Mouse (Mus musculus) E14TG2a.4 (cell line): ENCODE measurements around the gene Satb1.
A peak's percentile ranks its signal among the peaks of the same experiment; 100 is the strongest.

Experiments
- H3K27me3 ChIP-seq: 2 replicates; pipeline ENCODE4 v1.6.1; 2014; ENCODE audit warnings: low read length, control low read depth; ENCODE audit not compliant: insufficient read depth
- H3K36me3 ChIP-seq: 2 replicates; pipeline ENCODE4 v1.6.1; 2014; ENCODE audit warnings: low read length, control low read depth; ENCODE audit not compliant: insufficient read depth
- H3K4me1 ChIP-seq: replicated peaks from 2 replicates; pipeline ENCODE4 v1.6.1; 2014; ENCODE audit warnings: low read depth, low read length, control low read depth
- H3K4me3 ChIP-seq: replicated peaks from 2 replicates; pipeline ENCODE4 v1.5.1; 2014; ENCODE audit warnings: mild to moderate bottlenecking, low read length
- H3K9me3 ChIP-seq: 2 replicates; pipeline ENCODE4 v1.6.1; 2014; ENCODE audit warnings: low read length, control low read depth
- CTCF ChIP-seq: conservative IDR thresholded peaks from 2 replicates; pipeline ENCODE4 v1.5.1; 2014; ENCODE audit warnings: low read length
- NANOG ChIP-seq: IDR thresholded peaks from 2 replicates; pipeline ENCODE4 v1.6.1; 2014; ENCODE audit warnings: borderline replicate concordance, low read length, mixed read lengths
- POU5F1 ChIP-seq: IDR thresholded peaks from 2 replicates; pipeline ENCODE4 v1.6.1; 2014; ENCODE audit warnings: low read length, borderline replicate concordance

The Satb1 gene

GRCm38 (mm10) chr17:51832900-51833577 lies at the start of gene Satb1:
Gene Satb1 (minus strand): TSS chr17:51833290.
- Histone ChIP-seq H3K9me3 (no peaks in the 10 kb centered on the region), H3K4me3 (peak within 1 kb of the TSS; percentile 83), H3K27me3 (peaks cover 48% of the 10 kb centered on the region), H3K4me1 (peaks cover 61% of the 10 kb centered on the region), H3K36me3 (no peaks in the 10 kb centered on the region)
- no peak for TF ChIP-seq POU5F1
- no peak for TF ChIP-seq NANOG
- no peak for TF ChIP-seq CTCF

- TF ChIP-seq NANOG, result no peak
- no peak for TF ChIP-seq CTCF
- no peak for TF ChIP-seq POU5F1
- Histone ChIP-seq H3K27me3 (no peaks in the 10 kb centered on the region), H3K9me3 (peaks cover 10% of the 10 kb centered on the region; the same call in 1 of the 2 replicates), H3K4me1 (0 out of 2 replicates have a peak, but pooled peaks cover 5% of the 10 kb centered on the region), H3K36me3 (no peaks in the 10 kb centered on the region), H3K4me3 (no peak overlapping the region)
Measured at GRCm38 (mm10) chr17:51882566-51882965, 49.5 kb upstream of the Satb1 start.

DNA sequence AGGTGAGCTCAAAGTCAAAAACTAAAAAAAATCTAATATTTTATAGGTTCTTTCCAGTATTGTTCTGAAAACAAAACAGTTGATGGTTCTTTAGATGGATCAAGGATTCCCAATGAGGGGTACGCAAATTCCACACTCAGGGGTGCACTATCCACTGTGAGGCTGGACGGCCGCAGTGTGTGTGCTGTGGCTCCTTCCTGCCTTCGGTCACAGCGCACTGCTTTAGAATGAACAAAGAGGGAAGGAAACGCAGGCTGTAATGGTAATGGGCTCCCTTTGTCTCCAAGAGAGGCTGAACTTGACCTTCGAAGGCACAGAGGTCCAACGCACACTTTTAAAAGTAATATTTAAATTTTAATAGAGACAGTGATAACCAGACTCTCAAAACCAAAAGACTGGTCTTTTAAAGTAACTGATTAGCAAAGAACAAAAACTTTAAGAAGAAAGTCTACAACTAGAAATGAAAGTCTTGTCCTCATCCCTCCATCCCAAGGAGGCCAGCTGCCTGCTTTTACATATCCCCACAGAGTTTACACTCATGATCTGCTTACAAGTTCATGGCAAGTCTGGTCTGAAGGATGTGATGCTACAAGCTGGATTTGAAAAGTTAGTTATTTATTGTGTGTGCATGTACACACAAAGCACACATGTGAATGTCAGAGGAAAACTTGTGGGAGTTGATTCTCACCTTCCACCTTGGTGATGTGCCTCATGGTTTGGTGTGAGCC lies 48.0 kb upstream of the Satb1 start:
- H3K9me3 ChIP-seq, result peaks cover 10% of the 10 kb centered on the region; the same call in 1 of the 2 replicates
- H3K4me1 ChIP-seq, result 0 out of 2 replicates have a peak, but pooled peaks cover 5% of the 10 kb centered on the region
- H3K4me3 ChIP-seq, result no peak overlapping the region
- TF ChIP-seq NANOG, result no peak
- no peak for TF ChIP-seq POU5F1
- no peak for TF ChIP-seq CTCF
- H3K27me3 ChIP-seq, result no peaks in the 10 kb centered on the region
- H3K36me3 ChIP-seq, result no peaks in the 10 kb centered on the region

- TF ChIP-seq NANOG (no peak), CTCF (no peak), POU5F1 (no peak)
- H3K9me3 ChIP-seq, result peaks cover 10% of the 10 kb centered on the region; the same call in 1 of the 2 replicates
- no peaks in the 10 kb centered on the region for H3K27me3 ChIP-seq
- 0 out of 2 replicates have a peak, but pooled peaks cover 5% of the 10 kb centered on the region for H3K4me1 ChIP-seq
- H3K36me3 ChIP-seq, result no peaks in the 10 kb centered on the region
- H3K4me3 ChIP-seq, result no peak overlapping the region
Measured at GRCm38 (mm10) chr17:51880221-51880620, 47.1 kb upstream of the Satb1 start.

DNA sequence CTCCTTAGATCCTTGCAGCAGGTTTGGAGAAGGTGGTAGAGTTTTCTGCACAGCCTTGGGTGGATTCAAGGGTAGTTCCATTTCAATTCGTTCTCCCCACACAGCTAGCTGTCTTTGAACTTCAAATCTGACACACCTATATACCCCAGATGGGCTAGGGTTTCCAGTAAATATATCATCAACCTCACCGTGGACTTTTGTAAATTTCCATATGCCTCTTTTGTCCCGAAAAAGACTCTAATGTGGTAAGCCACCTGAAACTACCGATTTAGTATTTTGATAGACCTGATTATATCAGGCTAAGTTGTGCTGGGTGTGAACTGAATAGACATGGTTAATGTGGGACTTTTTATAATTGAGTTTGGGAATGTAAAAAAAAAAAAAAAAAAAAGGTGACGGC lies 46.6 kb upstream of the Satb1 start:
- no peak overlapping the region for H3K4me3 ChIP-seq
- peaks cover 13% of the 10 kb centered on the region; the same call in 1 of the 2 replicates for H3K9me3 ChIP-seq
- no peak for TF ChIP-seq CTCF
- TF ChIP-seq POU5F1, result no peak
- TF ChIP-seq NANOG, result no peak
- 0 out of 2 replicates have a peak, but pooled peaks cover 5% of the 10 kb centered on the region for H3K4me1 ChIP-seq
- H3K36me3 ChIP-seq, result no peaks in the 10 kb centered on the region
- no peaks in the 10 kb centered on the region for H3K27me3 ChIP-seq

- Histone ChIP-seq H3K36me3 (no peaks in the 10 kb centered on the region), H3K9me3 (peaks cover 14% of the 10 kb centered on the region; the same call in 1 of the 2 replicates), H3K4me3 (no peak overlapping the region), H3K27me3 (no peaks in the 10 kb centered on the region), H3K4me1 (0 out of 2 replicates have a peak, but pooled peaks cover 5% of the 10 kb centered on the region)
- no peak for TF ChIP-seq NANOG
- no peak for TF ChIP-seq POU5F1
- TF ChIP-seq CTCF, result no peak
Measured at GRCm38 (mm10) chr17:51879171-51879570, 46.1 kb upstream of the Satb1 start.

GRCm38 (mm10) chr17:51876471-51876870 lies 43.4 kb upstream of the Satb1 start:
- Histone ChIP-seq H3K4me3 (no peak overlapping the region), H3K4me1 (0 out of 2 replicates have a peak, but pooled peaks cover 4% of the 10 kb centered on the region), H3K27me3 (no peaks in the 10 kb centered on the region), H3K36me3 (no peaks in the 10 kb centered on the region), H3K9me3 (peaks cover 37% of the 10 kb centered on the region)
- TF ChIP-seq POU5F1 (no peak), NANOG (no peak), CTCF (no peak)

- TF ChIP-seq NANOG (no peak), POU5F1 (no peak), CTCF (no peak)
- Histone ChIP-seq H3K4me3 (no peak overlapping the region), H3K27me3 (no peaks in the 10 kb centered on the region), H3K36me3 (no peaks in the 10 kb centered on the region), H3K4me1 (no peaks in the 10 kb centered on the region), H3K9me3 (peaks cover 33% of the 10 kb centered on the region)
Measured at GRCm38 (mm10) chr17:51857616-51858015, 24.5 kb upstream of the Satb1 start.
